Mouse (Mus musculus): ENCODE measurements around the gene Gm5134. TPM values are rescaled to one million over a fixed set of nuclear protein-coding genes. Genes with fewer than 3 reads are reported as not detected.

Gm5134 gene
- polyA plus RNA-seq, 1 experiment = 0.03 TPM

GRCm38 (mm10) chr10:75945896-75946295 is 8.4 kb upstream of the Gm5134 start:
- WGBS = 78% methylated on average over 7 of the region's 7 CpGs
- Histone ChIP-seq H3K27ac (ENCODE audit: insufficient read depth, low read depth, low read length) (no peak overlapping the region), H3K4me3 (ENCODE audit: insufficient read depth, low read depth, low read length) (no peak overlapping the region), H3K4me1 (ENCODE audit: control insufficient read depth, insufficient read depth, low read length) (no peaks in the 10 kb centered on the region), H3K27me3 (replicated peaks; ENCODE audit: control insufficient read depth, insufficient read depth, low read length) (no peaks in the 10 kb centered on the region), H3K36me3 (ENCODE audit: control insufficient read depth, insufficient read depth, low read length) (no peaks in the 10 kb centered on the region)
- TF ChIP-seq CTCF (conservative IDR thresholded peaks at IDR 0.05; ENCODE audit: insufficient read depth, insufficient read length, low read depth, low read length) = no peak
- TF ChIP-seq POLR2A (IDR thresholded peaks at IDR 0.05; ENCODE audit: low read depth, low read length) = no peak
- DNase-seq = no peak

GRCm38 (mm10) chr10:75948079-75948478 is 6.2 kb upstream of the Gm5134 start:
- H3K27me3 ChIP-seq (replicated peaks; ENCODE audit: control insufficient read depth, insufficient read depth, low read length) = no peaks in the 10 kb centered on the region
- H3K4me3 ChIP-seq (ENCODE audit: insufficient read depth, low read depth, low read length) = no peak overlapping the region
- 89% methylated on average over 5 of the region's 5 CpGs for WGBS
- TF ChIP-seq CTCF (conservative IDR thresholded peaks at IDR 0.05; ENCODE audit: insufficient read depth, insufficient read length, low read depth, low read length) (no peak), POLR2A (IDR thresholded peaks at IDR 0.05; ENCODE audit: low read depth, low read length) (no peak)
- no peaks in the 10 kb centered on the region for H3K36me3 ChIP-seq (ENCODE audit: control insufficient read depth, insufficient read depth, low read length)
- H3K27ac ChIP-seq (ENCODE audit: insufficient read depth, low read depth, low read length) = no peak overlapping the region
- DNase-seq = no peak
- H3K4me1 ChIP-seq (ENCODE audit: control insufficient read depth, insufficient read depth, low read length) = 0 out of 2 replicates have a peak, but pooled peaks cover 5% of the 10 kb centered on the region

GRCm38 (mm10) chr10:75949053-75950045 is 5.0 kb upstream of the Gm5134 start:
- H3K27ac ChIP-seq (ENCODE audit: insufficient read depth, low read depth, low read length) = peak overlapping the region; percentile 8; the same call in 1 of the 2 replicates
- no peak for TF ChIP-seq CTCF (conservative IDR thresholded peaks at IDR 0.05; ENCODE audit: insufficient read depth, insufficient read length, low read depth, low read length)
- no peak for TF ChIP-seq POLR2A (IDR thresholded peaks at IDR 0.05; ENCODE audit: low read depth, low read length)
- no peaks in the 10 kb centered on the region for H3K27me3 ChIP-seq (replicated peaks; ENCODE audit: control insufficient read depth, insufficient read depth, low read length)
- no peaks in the 10 kb centered on the region for H3K36me3 ChIP-seq (ENCODE audit: control insufficient read depth, insufficient read depth, low read length)
- DNase-seq = peak; percentile 59
- H3K4me1 ChIP-seq (ENCODE audit: control insufficient read depth, insufficient read depth, low read length) = 0 out of 2 replicates have a peak, but pooled peaks cover 5% of the 10 kb centered on the region
- H3K4me3 ChIP-seq (ENCODE audit: insufficient read depth, low read depth, low read length) = no peak overlapping the region
- WGBS = 70% methylated on average over 22 of the region's 22 CpGs

- Histone ChIP-seq H3K36me3 (ENCODE audit: control insufficient read depth, insufficient read depth, low read length) (no peaks in the 10 kb centered on the region), H3K4me1 (ENCODE audit: control insufficient read depth, insufficient read depth, low read length) (0 out of 2 replicates have a peak, but pooled peaks cover 5% of the 10 kb centered on the region), H3K4me3 (ENCODE audit: insufficient read depth, low read depth, low read length) (peak overlapping the region; percentile 27; the same call in 1 of the 2 replicates), H3K27ac (ENCODE audit: insufficient read depth, low read depth, low read length) (0 out of 2 replicates have a peak overlapping the region, but pooled peaks have one; percentile 2), H3K27me3 (replicated peaks; ENCODE audit: control insufficient read depth, insufficient read depth, low read length) (no peaks in the 10 kb centered on the region)
- TF ChIP-seq CTCF (conservative IDR thresholded peaks at IDR 0.05; ENCODE audit: insufficient read depth, insufficient read length, low read depth, low read length) (no peak), POLR2A (IDR thresholded peaks at IDR 0.05; ENCODE audit: low read depth, low read length) (no peak)
- WGBS = 14% methylated on average over 23 of the region's 23 CpGs
- no peak for DNase-seq
Observed at GRCm38 (mm10) chr10:75950791-75951210, 3.5 kb upstream of the Gm5134 start.

GRCm38 (mm10) chr10:75951424-75952050 is 2.8 kb upstream of the Gm5134 start:
- Histone ChIP-seq H3K4me1 (ENCODE audit: control insufficient read depth, insufficient read depth, low read length) (0 out of 2 replicates have a peak, but pooled peaks cover 5% of the 10 kb centered on the region), H3K27ac (ENCODE audit: insufficient read depth, low read depth, low read length) (no peak overlapping the region), H3K27me3 (replicated peaks; ENCODE audit: control insufficient read depth, insufficient read depth, low read length) (no peaks in the 10 kb centered on the region), H3K4me3 (ENCODE audit: insufficient read depth, low read depth, low read length) (peak overlapping the region; percentile 19; the same call in 1 of the 2 replicates), H3K36me3 (ENCODE audit: control insufficient read depth, insufficient read depth, low read length) (no peaks in the 10 kb centered on the region)
- TF ChIP-seq CTCF (conservative IDR thresholded peaks at IDR 0.05; ENCODE audit: insufficient read depth, insufficient read length, low read depth, low read length) = peak; percentile 23; the same call in 1 of the 2 replicates
- no peak for TF ChIP-seq POLR2A (IDR thresholded peaks at IDR 0.05; ENCODE audit: low read depth, low read length)
- peak; percentile 65 for DNase-seq
- 1% methylated on average over 13 of the region's 13 CpGs for WGBS

GRCm38 (mm10) chr10:75973846-75974245 is 19.5 kb downstream of the Gm5134 start:
- Histone ChIP-seq H3K4me3 (ENCODE audit: insufficient read depth, low read depth, low read length) (no peak overlapping the region), H3K27ac (ENCODE audit: insufficient read depth, low read depth, low read length) (no peak overlapping the region), H3K27me3 (replicated peaks; ENCODE audit: control insufficient read depth, insufficient read depth, low read length) (no peaks in the 10 kb centered on the region), H3K4me1 (ENCODE audit: control insufficient read depth, insufficient read depth, low read length) (no peaks in the 10 kb centered on the region), H3K36me3 (ENCODE audit: control insufficient read depth, insufficient read depth, low read length) (no peaks in the 10 kb centered on the region)
- TF ChIP-seq POLR2A (IDR thresholded peaks at IDR 0.05; ENCODE audit: low read depth, low read length) = no peak
- no peak for TF ChIP-seq CTCF (conservative IDR thresholded peaks at IDR 0.05; ENCODE audit: insufficient read depth, insufficient read length, low read depth, low read length)
- no peak for DNase-seq
- 89% methylated on average over 10 of the region's 10 CpGs for WGBS

All from kidney, adult 2 months (tissue).